Mouse (Mus musculus) cortical plate, adult 2 months (tissue): ENCODE results near the gene S1pr4.

Experiments
- CTCF ChIP-seq: fragments of 200-500 bp; IDR thresholded peaks from 2 replicates; pipeline ENCODE4 v1.5.1; 2011; ENCODE audit warnings: mild to moderate bottlenecking, control low read depth, low read length; ENCODE audit not compliant: insufficient read depth; ENCODE audit errors: extremely low read depth
- POLR2A ChIP-seq: fragments of 200-500 bp; IDR thresholded peaks from 2 replicates; pipeline ENCODE4 v1.6.1; 2011; ENCODE audit warnings: mild to moderate bottlenecking, low read length, control low read depth; ENCODE audit not compliant: insufficient read depth; ENCODE audit errors: extremely low read depth

DNA sequence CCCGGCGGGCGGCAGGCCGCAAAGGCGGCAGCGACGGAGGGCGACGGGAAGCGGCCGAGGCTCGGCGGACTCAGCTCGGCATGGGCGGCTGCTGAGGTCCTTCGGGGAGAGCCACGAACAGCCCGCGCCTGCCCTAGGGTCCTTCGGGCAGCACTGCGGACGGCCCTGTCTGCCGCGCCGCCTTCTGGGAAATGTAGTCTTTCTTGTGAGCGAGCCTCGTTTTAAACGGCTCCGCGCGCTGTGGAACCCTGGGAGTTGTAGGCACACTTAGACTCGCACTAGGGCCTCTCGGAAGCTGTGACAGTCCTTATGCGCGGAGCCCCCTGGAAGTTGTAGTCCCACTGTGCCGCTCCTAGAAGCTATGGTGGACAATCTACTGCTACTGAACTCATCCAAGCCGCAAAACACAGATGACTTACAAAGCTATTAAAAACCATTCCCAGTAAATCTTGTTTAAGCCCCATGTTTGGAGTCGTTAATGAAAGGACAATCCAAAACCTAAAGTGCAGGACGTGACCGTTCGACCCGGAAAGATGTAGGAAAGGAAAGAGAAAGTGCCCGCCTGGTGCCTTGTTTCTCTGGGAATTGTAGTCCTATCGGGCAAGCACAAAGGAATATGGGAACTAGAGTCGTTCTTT, 3.5 kb downstream of the S1pr4 start, which contains the start of gene Ncln:
- TF ChIP-seq POLR2A: peak; percentile 47; the same call in 1 of the 2 replicates
- no peak for TF ChIP-seq CTCF
